Mouse (Mus musculus): Measurements from ENCODE around the gene Zfp213.

Gene Zfp213

DNA sequence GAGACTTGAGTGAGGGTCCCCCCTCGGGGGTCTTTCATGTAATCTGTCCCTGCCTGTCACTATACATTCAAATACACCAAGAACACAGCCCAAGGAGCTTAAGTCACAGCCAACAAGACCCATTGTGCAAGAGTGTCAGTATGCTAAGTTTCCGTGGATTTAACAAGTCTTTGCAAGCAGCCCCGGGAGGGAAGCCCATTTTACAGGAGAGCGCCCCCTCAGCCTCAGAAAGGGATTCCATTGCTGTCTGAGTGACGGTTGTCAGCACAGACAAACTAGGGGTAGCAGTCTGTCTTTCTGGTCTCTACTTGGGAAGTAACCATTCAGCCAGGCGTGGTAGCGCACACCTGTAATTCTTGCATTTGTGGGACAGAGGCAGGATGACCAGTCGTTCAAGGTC, 10.1 kb upstream of the Zfp213 start:
- no peak for DNase-seq (ENCODE audit: low spot score in 2 of 2)

DNA sequence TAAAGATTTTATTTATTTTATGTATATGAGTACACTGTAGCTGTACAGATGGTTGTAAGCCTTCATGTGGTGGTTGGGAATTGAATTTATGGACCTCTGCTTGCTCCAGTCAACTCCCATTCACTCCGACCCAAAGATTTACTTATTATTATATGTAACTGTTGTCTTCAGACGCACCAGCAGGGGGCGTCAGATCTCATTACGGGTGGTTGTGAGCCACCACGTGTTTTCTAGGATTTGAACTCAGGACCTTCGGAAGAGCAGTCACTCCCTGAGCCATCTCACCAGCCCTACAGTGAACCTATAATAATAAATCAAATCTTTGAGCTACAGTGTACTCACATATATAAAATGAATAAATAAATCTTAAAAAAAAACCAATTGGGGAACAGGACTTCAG, 8.0 kb upstream of the Zfp213 start:
- DNase-seq (ENCODE audit: low spot score in 2 of 2): no peak

DNA sequence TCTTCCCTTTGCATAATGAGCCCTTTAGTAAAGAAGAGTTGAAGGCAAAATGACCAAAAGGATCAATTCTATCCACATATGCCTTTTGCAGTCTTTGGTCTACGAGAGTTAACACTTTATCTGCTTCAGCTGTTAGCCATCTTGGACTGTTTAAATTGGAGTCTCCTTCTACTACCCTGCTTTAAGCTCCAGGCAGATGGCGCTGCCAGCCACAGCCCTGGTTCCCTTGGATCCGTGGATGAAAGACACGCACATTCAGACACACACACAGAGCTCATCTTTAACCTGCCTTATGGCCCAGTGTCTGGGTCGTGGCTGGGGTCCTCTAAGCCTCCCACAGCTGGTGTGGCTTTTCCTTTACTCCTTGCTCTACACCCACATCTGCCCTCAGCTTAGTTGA, 7.0 kb upstream of the Zfp213 start:
- no peak for DNase-seq (ENCODE audit: low spot score in 2 of 2)

DNA sequence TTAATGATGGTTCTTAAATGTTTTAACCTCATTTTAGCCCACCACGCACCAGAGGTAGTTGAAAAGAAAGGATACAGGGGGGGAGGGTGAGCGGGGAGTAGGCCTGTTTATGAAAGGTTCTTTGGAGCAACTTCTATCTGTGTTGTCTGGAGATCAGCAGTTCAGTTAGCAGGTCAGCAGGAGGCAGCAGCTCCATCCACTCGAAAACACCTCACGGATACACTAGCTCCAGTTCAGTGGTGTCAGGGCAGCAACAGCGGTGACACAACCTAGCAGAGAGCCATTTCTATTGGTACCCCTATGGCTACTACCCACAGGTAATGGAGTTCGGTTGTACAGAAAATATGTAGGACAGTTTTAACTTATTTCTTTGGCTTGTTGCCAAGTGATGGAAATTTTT, 6.0 kb upstream of the Zfp213 start:
- DNase-seq (ENCODE audit: low spot score in 2 of 2): peak in 1 of 2 experiments; percentile 26

DNA sequence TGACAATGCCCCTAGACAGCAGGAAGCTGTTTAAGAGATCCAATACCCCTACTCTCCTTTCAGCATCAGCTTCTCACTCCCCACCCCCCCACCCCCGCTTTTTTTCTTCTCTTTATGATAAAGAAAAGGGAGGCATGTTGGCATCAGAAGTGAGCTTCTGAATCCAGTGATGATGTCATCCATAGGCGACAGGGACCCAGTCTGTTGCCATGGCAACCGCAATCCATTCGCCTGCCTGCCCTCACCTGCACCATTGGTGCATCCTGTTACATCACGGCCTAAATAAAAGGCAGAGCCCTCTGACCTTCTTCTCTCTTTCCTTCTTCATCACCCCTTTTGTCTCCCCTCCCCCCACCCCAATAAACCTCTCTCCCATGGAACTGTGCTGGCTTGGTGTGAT, 4.3 kb upstream of the Zfp213 start:
- no peak for DNase-seq (ENCODE audit: low spot score in 2 of 2)

DNA sequence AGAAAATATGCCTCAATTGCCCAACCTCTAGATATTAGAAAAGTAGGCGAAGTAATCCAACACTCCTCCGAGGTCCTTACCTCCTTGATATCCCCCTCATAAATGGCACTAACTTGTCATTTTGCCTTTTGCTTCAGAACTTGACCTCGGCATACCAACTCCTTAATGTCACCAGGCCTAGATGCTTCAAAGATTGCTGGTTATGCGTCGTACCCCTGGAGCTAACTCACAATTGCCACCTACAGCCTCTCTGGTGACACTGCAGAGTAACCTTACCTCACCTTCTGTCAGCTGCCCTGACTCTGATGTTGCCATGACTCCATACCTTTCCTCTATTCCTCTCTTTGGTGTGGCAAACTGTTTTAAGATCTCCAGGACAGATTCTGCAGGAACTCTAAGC, 2.7 kb upstream of the Zfp213 start:
- no peak for DNase-seq (ENCODE audit: low spot score in 2 of 2)

DNA sequence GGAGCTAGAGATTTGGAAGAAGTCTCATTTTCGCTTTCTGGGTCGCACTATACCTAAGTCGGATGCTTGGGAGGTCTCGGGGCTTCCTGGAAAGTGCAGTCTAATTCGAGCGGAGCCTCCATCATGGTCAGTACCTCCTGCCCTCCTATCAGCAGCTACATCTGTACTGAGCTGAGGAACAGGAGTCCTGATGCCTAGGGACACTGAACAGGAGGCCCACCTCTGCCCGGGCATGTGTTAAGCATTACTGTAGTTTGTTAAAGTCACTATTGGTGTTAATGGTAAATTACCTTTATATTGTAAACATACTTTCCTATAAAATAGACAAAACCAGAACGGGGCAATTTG, 304 bp upstream of the Zfp213 start:
- no peak for DNase-seq (ENCODE audit: low spot score in 2 of 2)

DNA sequence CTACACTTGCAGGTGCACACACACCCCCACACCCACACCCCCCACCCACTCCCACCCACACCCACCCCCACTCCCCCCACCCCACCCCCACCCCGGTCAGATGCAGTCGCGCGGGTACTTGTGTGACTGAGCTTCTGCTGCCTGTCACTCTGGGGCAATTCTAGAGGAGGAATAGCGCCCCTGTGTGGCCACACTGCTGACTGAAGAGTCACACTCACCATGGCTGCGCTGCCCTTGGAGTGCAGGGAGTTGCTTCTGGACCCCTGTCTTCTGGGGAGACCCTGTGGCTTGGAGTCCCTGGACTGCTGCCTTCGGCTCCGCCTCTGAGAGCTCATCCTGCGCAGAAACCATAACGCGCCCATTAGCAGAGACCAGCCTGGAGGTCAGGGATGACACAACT, 4.3 kb downstream of the Zfp213 start:
- peak in 1 of 2 experiments; percentile 25 for DNase-seq (ENCODE audit: low spot score in 2 of 2)

DNA sequence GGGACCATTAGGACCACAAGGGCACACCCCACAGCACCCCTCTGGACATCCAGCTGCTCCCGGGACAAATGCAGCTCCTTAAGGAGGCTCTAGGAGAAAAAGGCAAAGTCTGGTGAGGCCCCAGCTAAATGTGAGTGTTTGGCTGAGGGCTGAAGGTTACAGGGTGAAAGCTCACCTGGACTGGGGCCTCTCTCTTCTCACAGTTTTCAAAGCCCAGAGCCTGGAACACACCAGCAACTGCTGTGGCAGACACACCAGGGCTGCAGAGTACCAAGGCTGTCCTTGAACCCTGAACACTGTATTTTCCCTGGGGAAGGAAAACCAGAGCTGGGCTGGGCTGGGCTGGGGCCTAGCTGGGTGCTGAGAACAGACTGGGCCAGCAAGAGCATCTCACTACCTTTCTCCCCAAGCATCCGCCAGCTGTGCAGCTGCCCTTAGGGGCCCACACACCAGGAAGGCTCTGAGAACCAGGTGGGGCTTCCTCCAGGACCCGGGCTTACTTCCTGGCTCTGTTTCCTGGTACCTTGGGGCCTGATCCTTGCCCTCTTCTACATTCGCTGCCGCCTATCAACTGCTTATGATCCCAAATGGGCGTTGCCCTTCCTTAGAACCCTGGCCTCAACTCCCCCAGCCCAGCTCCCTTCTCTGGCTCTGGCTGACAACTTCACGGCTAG, 8.7 kb downstream of the Zfp213 start:
- no peak for DNase-seq (ENCODE audit: low spot score in 2 of 2)

DNA sequence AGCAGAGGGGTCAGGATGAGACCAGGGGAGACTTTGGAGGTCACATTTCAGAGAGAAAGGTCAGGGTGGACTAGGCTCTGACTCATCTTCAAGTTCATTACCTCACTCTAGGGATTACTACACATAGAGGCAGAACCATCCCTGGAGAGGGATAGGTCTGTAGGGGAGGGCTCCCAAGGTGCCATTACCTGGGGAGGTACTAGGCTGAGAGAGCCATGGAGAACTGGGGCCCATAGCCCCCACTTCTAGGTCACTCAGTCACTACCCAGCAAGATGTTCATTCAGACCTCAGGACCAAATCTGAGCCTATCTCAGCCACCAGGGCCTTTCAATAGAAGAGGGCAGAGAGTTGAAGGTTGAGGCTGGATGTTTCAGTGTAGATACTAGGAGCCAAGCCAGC, 9.7 kb downstream of the Zfp213 start:
- DNase-seq (ENCODE audit: low spot score in 2 of 2): no peak

DNA sequence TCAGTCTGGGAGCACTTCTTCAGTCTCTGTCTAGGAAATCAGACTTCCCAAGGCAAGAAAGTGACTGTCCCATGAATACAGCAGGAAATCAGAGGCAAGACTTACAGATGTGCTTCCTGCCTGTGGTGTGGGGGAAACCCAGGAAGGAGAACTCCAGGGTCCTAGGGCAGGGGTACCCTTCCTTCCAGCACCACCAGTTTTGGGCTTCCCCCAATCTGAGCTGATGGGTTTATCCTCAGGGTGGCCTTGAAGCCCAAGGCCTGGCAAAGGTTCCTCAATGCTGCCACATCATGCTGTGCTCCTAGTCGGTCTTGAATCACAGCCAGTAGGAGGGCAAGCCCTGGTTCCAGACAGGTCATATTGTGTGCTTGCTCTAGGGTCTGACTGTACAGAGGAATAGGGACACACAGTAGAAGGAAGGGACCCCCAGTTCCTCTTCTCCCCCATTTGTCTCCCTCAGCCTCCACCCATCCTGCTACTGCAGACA, 10.4 kb downstream of the Zfp213 start:
- no peak for DNase-seq (ENCODE audit: low spot score in 2 of 2)

DNA sequence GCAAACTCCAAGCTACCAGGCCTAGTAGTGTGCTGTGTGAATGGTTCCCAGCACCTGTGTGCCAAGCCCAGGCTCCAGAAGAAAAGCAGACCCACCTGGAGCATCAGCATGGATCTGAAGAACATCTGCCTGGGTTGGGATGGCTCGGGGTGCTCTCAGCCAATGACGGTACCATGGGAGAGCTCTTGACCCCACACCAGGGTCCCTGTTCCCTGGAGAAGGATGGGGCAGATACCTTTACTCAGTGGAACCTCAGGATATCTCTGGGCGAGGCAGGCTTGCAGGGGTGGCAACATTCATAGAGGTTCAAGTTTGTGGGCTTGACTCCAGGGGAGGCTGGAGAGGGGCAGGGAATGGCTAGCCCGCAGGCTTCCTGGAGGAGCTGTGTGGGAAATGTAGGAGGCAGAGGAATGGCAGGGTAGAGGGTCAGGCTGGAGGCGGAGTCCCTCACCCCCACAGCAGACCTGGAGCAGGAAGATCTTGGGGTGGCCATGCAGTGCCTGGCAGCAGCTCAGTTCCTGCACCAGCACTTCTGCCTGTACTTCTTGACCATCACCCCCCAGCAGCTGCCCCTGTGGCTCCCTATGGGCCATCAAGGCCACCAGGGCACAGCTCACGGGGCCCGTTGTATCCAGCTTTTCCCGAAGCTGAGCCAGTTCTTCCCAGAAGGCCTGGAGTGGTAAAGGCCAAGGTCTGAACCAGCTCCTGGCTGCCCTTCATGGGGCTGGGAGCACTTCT, 11.0 kb downstream of the Zfp213 start:
- no peak for DNase-seq (ENCODE audit: low spot score in 2 of 2)

DNA sequence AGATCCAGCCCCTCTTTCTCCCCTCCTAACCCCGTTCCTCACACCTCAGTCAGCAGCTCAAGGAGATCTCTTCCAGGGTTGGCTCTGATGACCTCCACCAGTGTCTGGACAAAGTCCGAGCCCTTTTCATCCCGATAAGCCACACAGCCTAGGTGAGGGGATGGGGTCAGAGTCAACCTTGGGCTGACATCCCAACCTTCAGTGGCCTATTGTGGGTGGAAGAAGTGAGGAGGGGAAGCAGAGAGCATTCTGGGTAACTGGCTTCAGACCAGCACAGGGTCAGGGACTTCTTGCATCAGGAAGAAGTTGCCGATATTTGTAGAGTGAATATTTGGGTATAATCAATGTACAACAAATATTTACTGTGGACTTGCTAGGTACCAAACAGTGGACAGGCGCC, 12.1 kb downstream of the Zfp213 start:
- DNase-seq (ENCODE audit: low spot score in 2 of 2): no peak

DNA sequence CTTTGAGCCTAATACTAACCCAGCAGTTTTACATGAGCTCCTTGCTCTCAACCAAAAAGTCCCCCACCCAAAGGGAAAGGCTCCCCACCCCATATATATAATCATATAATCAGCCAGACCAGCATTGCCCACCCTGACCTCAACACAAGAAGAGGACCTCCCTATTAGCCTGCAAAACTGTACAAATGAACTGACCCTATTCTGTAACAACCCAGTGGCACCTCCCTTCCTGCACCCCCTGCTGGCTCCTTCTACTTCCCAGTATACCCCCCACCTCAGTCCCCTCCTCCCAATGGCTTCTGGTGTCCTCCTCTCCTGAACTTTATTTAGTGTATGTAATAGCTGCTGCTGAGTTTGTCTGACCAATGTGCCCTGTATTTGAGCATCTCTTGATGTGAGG, 12.6 kb downstream of the Zfp213 start:
- no peak for DNase-seq (ENCODE audit: low spot score in 2 of 2)

DNA sequence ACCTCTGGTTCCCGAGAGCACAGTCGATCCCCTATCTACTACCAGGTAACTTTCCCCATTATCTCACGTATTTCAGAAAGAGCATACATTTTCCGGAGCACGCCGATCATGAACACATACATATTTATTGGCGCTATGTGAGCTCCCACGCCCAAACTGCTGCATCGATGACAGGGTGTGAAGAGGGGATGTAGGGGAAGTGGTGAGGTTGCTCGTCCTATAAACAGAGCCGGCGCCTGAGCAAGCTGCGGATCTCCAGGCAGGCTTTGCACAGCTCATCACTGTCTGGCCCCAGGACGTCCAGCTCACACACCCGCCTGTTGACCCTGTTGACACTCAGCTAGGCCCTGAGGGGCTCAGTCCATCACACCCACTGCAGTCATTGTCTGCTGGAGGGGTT, 13.2 kb downstream of the Zfp213 start:
- DNase-seq (ENCODE audit: low spot score in 2 of 2): no peak

DNA sequence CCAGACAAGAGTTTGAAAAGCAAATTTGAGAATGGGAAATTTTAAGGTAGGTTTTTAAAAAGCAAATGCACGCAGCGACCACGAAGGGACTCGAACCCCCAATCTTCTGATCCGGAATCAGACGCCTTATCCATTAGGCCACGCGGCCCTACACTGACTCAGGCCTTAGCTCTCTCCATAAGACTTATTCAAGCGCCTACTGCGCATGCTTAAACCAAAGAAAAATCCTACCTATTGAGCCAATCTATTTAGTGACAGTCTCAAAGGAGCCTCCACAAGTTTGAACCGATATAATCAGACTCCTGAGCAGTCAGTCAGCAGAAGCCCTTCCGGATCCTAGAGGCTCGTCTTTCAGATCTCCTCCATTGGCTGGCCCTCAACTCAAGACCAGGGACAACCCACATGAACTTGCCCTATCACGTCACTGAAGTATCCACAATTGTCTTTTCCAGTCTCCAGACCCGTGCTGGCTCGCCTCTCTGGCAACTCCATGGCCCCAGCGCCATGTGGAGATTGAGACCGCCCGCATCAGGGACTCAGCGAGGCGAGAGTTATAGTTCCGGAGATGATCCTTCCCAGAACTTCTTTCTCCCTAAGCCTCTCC, 13.7 kb downstream of the Zfp213 start:
- DNase-seq (ENCODE audit: low spot score in 2 of 2): peak; percentile 92 to 98

DNA sequence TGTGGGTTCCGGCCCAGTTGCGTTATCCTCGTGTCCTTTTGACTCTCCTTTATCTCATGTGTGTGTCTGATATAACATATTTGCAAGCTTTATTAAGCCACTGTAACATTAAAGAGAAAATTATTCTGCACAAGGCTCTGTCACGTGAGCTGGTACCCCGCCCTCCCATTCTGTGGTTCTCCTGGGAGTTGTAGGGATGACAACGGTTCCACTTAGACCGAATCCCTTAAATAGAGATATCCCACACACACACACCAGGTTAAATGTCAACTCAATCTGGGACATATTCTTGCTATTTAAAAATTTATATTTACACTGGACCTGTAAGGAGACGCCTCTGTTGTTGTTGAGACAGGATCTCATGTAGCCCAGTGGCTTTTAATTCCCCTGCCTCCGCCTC, 14.6 kb downstream of the Zfp213 start:
- no peak for DNase-seq (ENCODE audit: low spot score in 2 of 2)

DNA sequence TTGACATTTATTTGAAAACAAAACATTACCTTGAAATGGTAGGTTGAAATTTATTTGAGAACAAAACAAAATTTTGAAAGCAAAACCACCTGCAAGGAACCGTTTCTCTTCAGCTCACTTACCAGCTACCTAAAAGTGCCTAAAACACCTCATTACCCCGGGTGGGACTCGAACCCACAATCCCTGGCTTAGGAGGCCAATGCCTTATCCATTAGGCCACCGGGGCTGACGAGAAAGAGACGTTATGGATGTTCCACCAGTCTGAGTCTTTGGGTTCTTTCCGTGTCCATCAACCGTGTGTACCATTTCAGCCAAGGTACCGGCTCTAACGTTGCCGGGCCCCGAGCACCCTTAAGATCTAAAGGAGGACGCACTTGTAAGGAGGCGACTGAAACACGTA, 15.4 kb downstream of the Zfp213 start:
- DNase-seq (ENCODE audit: low spot score in 2 of 2): peak; percentile 78 to 81

DNA sequence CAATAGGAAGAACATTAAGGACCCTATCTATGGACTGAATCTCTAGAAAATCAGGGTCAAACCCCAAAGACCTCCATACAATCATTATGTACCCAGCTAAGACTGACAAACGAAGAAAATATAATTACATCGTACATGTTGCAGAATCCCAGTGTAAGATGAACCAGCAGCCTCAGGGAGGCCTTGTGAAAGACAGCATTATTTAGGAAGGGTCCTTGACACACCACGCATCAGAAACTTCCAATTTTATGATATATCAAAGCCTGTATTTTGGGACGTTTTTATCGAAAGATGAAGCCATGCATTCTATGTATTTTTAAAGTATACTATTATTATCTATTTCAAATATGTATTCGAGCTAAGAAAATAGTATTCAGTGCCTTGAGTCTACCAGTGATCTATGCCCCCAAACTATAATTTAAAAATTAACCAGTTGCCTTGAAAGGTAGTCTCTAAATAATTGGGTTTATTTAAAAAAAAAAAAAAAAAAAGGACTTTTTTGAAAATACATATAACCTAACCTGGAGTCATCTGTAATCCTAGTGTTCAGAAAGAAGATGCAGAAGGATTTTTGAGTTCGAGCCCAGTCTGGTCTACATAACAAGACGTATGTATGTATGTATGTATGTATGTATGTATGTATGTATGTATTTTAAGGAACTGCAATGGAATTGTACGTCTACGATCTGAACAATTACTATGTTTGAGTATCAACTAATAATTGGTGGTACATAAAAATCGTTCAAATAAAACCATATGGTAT, 16.2 kb downstream of the Zfp213 start:
- DNase-seq (ENCODE audit: low spot score in 2 of 2): no peak

DNA sequence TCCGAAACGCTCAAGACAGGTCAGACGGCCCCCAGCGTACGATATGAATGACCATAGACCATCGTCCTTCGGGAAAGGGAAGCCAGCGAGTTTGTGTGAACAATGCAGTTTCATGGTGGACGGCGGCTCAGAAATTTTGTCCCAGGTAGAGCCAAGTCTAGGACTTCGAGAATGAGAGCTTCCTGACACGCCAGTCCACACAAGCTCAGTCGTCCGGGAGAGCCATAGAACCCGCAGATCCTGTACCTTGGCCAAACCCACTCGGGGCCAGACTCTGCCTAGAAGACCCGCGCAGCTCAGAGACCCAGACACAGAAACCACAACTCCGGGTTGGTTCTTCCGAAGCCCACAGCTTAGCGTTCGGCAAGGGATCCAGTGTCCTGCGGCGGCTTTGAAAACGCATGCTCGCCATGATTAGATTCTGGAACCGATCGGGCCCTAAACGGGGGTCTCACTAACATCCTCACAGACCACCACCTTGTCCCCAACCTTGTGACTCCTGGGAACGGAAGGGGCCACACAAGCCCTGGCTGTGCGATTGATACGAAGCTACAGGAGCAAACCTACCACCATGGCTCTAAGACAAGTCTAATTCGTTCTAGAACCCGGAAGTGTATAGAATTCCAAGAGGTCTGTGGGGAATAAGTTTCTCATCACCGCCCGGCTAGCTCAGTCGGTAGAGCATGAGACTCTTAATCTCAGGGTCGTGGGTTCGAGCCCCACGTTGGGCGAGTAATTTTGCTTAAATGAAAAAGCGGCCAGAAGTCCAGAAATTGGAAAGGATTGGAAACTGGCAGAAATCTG, 17.1 kb downstream of the Zfp213 start:
- peak; percentile 80 to 84 for DNase-seq (ENCODE audit: low spot score in 2 of 2)

DNA sequence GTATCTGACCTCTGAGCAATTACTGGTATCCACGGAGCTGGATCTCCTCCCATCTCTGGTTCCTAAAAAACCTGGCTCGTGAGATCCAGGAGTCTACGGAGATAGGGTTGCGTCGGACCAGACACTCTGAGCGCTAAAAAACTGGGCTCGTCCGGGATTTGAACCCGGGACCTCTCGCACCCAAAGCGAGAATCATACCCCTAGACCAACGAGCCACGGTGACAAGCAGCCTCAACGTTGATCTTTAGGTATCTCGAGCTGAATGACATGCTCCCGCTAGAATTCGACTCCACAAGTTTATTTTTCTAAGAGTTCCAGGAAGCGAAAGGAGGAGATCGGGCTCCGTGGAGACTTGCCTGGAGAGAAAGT, 17.7 kb downstream of the Zfp213 start:
- peak; percentile 64 to 68 for DNase-seq (ENCODE audit: low spot score in 2 of 2)

DNA sequence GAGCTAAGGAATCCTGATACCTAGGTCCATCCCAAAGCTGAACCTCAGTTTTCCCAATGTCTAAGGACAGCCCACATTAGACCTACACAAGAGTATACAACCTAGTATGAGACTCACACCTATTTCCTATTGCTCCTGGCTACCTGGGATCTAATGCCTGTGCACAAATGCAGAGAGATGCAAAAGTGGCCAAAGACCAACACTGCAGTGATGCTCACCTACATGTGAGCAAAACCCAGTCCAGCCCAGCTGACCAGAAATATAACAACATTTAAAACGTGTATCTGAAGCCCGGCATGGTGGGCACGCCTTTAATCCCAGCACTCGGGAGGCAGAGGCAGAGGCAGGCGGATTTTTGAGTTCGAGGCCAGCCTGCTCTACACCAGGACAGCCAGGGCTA, 18.2 kb downstream of the Zfp213 start:
- DNase-seq (ENCODE audit: low spot score in 2 of 2): no peak
